Comparison of ENCODE assay signal across 8 mouse cellular contexts in genomic region chr16:18426215-18426791, GRCm38 (mm10). TPM values are rescaled to one million over a fixed set of nuclear protein-coding genes. Genes with fewer than 3 reads are reported as not detected.
DNase-seq lines count a peak whose midpoint lies in the region; ATAC-seq and TF ChIP-seq lines count a peak whose summit lies in the region.

TSS of gene Txnrd2 (plus strand) at chr16:18426384.

- intact Hi-C loops in gastrocnemius, postnatal 14 days (cut with DNase I; ENCODE audit: low total_unique reads) = no loop called here
- intact Hi-C loops in left cerebral cortex, postnatal 25 days (cut with DNase I) = loop anchor here (1.0 kb wide), 1 partner anchor 81 kb away; no protein-coding TSS in a partner anchor

- peak within 1 kb of the TSS; percentile 90 for H3K27ac ChIP-seq in cortical plate, adult 2 months (ENCODE audit: insufficient read depth, low read length)

- ATAC-seq in activated CD4-positive, CD25-positive, alpha-beta regulatory T cell, adult 4 months = peak; percentile 75
- ATAC-seq in inflammation-experienced regulatory T-cells, adult 6 months = peak; percentile 75

- peak within 1 kb of the TSS; percentile 96 for H3K4me3 ChIP-seq in cortical plate, adult 2 months (ENCODE audit: insufficient read depth, low read length)

- TF ChIP-seq CTCF in cortical plate, adult 2 months (IDR thresholded peaks at IDR 0.05; ENCODE audit: extremely low read depth, insufficient read depth, low read length) = peak; percentile 14; the same call in 1 of the 2 replicates

- DNase-seq in gastrocnemius, postnatal 14 days = peak; percentile 79
- DNase-seq in left cerebral cortex, postnatal 25 days (ENCODE audit: low spot score in 2 of 2) = peak; percentile 73 to 77
- peak; percentile 53 for DNase-seq in mesoderm, embryonic 11.5 days (ENCODE audit: low read depth, low spot score)
- peak; percentile 77 for DNase-seq in right cerebral cortex, postnatal 25 days
- DNase-seq in urinary bladder, postnatal 4 days (ENCODE audit: low spot score in 2 of 2) = peak; percentile 82 to 83

- peak; percentile 27; the same call in 1 of the 2 replicates for TF ChIP-seq POLR2A in cortical plate, adult 2 months (IDR thresholded peaks at IDR 0.05; ENCODE audit: extremely low read depth, insufficient read depth, low read length)

- peaks cover 5% of the 10 kb centered on the region for H3K4me1 ChIP-seq in cortical plate, adult 2 months (ENCODE audit: control insufficient read depth, insufficient read depth, low read length)

RNA-seq across cellular contexts. Expression of gene Txnrd2, which starts in this region (rescaled TPM):
- 10 to 100 TPM; 16.2 to 21.6 TPM for polyA plus RNA-seq in activated CD4-positive, CD25-positive, alpha-beta regulatory T cell, adult 4 months (2017; shearing (Covaris generic))
- polyA plus RNA-seq in cortical plate, adult 2 months (2012; rRNA removed) = 22.4 and 29.5 TPM in 2 replicates
- 10 to 100 TPM; 13.4 to 14.4 TPM for total RNA-seq in gastrocnemius, postnatal 14 days (2021)
- 10 to 100 TPM; 15.9 to 21.2 (median 20.4) TPM for polyA plus RNA-seq in inflammation-experienced regulatory T-cells, adult 6 months (2017; shearing (Covaris generic))
- 10 to 100 TPM; 24.6 to 25.3 TPM for total RNA-seq in left cerebral cortex, postnatal 25 days (2021)

Comparison
In these comparisons a context has a peak if more than half of its experiments do, and no peak if none do; other contexts are left out.
1. Peak in every context shown above with its lines: DNase-seq, ATAC-seq, H3K4me3 ChIP-seq and H3K27ac ChIP-seq.